20 mouse cellular contexts compared by ENCODE assay signal in genomic region chr7:107529364-107529763, GRCm38 (mm10).
"Had no signal": no experiment of that assay in that cellular context is flagged by ENCODE, and none has a peak within 500 bp of the region (broad histone marks: within the 10 kb centered on the region; RNA-seq: fewer than 3 reads in every experiment).

No protein-coding gene starts in this region.

- H3K4me1 ChIP-seq: heart, embryonic 13.5 days; heart, embryonic 15.5 days; hindbrain, embryonic 13.5 days; limb, embryonic 13.5 days; limb, embryonic 15.5 days; liver, embryonic 12.5 days had no signal

- H3K36me3 ChIP-seq: heart, embryonic 13.5 days; heart, embryonic 15.5 days; hindbrain, embryonic 13.5 days; hindbrain, embryonic 15.5 days; limb, embryonic 13.5 days; limb, embryonic 15.5 days; liver, embryonic 12.5 days had no signal

- H3K27ac ChIP-seq: heart, adult 2 months; heart, embryonic 13.5 days; heart, embryonic 15.5 days; hindbrain, embryonic 13.5 days; hindbrain, embryonic 15.5 days; hindbrain, postnatal 0 days; limb, embryonic 13.5 days; limb, embryonic 15.5 days; liver, embryonic 12.5 days; liver, embryonic 14.5 days had no signal

- H3K27me3 ChIP-seq: heart, embryonic 13.5 days; heart, embryonic 15.5 days; hindbrain, embryonic 13.5 days; hindbrain, embryonic 15.5 days; limb, embryonic 13.5 days; limb, embryonic 15.5 days; liver, embryonic 12.5 days had no signal

- H3K4me3 ChIP-seq: heart, adult 2 months; heart, embryonic 13.5 days; heart, embryonic 15.5 days; hindbrain, embryonic 13.5 days; hindbrain, embryonic 15.5 days; limb, embryonic 13.5 days; limb, embryonic 15.5 days; liver, embryonic 12.5 days had no signal

- DNase-seq: forebrain, postnatal 0 days; gastrocnemius, postnatal 14 days; gastrocnemius, postnatal 36 days; heart, adult 11 months; heart, adult 2 months; heart, postnatal 14 days; heart, postnatal 36 days; kidney, postnatal 10 days; layer of hippocampus, adult 9-11 months; layer of hippocampus, postnatal 36 days; left cerebral cortex, postnatal 4 days had no signal
